Mouse (Mus musculus) heart, embryonic 13.5 days (tissue): ENCODE measurements around the gene Nckap5l. TPM values are rescaled to one million over a fixed set of nuclear protein-coding genes. Genes with fewer than 3 reads are reported as not detected.
"Not testable (repeated sequence)": the region's sequence is repeated elsewhere in the genome, so short reads cannot be mapped to it uniquely, and the experiment has no call there.

Experiments used
- ATAC-seq: fragments of 200-750 bp; cut with Nextera tagmentation; 2 replicates; pipeline ENCODE4 v1.8.0; 2017; ENCODE audit warnings: moderate TSS enrichment; ENCODE audit not compliant: insufficient number of reproducible peaks, low FRiP score, low TSS enrichment; ENCODE audit errors: extremely low read depth
- H3K27ac ChIP-seq: fragments of 300-500 bp; sonication (generic); replicated peaks from 2 replicates; pipeline ENCODE4 v1.5.1; 2015; ENCODE audit warnings: moderate library complexity, mild to moderate bottlenecking, inconsistent platforms
- H3K27me3 ChIP-seq: fragments of 300-500 bp; sonication (generic); replicated peaks from 2 replicates; pipeline ENCODE4 v1.6.1; 2015; ENCODE audit warnings: mild to moderate bottlenecking, inconsistent platforms
- H3K36me3 ChIP-seq: fragments of 300-500 bp; sonication (generic); 2 replicates; pipeline ENCODE4 v1.6.1; 2015; ENCODE audit warnings: mild to moderate bottlenecking, inconsistent platforms
- H3K4me1 ChIP-seq: fragments of 300-500 bp; sonication (generic); 2 replicates; pipeline ENCODE4 v1.6.1; 2015; ENCODE audit warnings: inconsistent platforms
- H3K4me2 ChIP-seq: fragments of 300-500 bp; sonication (generic); 2 replicates; pipeline ENCODE4 v1.6.1; 2015; ENCODE audit warnings: inconsistent platforms, mild to moderate bottlenecking, moderate library complexity
- H3K4me3 ChIP-seq: fragments of 300-500 bp; sonication (generic); 2 replicates; pipeline ENCODE4 v1.5.1; 2015; ENCODE audit warnings: moderate library complexity, mild to moderate bottlenecking, inconsistent platforms
- H3K9ac ChIP-seq: fragments of 300-500 bp; sonication (generic); 2 replicates; pipeline ENCODE4 v1.6.1; 2015; ENCODE audit warnings: inconsistent platforms, mild to moderate bottlenecking, moderate library complexity
- H3K9me3 ChIP-seq: fragments of 300-500 bp; sonication (generic); 2 replicates; pipeline ENCODE4 v1.6.1; 2016; ENCODE audit warnings: inconsistent platforms
- WGBS: fragments of 180-500 bp; shearing (Covaris S2); methylation state at CpG from one replicate; pipeline ENCODE4 v1.1.7; 2015; ENCODE audit warnings: mixed read lengths; 5-methylcytosine and 5-hydroxymethylcytosine counted together
- polyA plus RNA-seq: library from polyadenylated mRNA; unstranded; fragments of >200 nt; fragmentation: Nextera tagmentation; extraction: Ambion mirVana; gene quantifications from 2 replicates; pipeline ENCODE4 v1.2.1, GENCODE M21; 2015

Nckap5l gene
- polyA plus RNA-seq, 1 experiment from 2014 or later, result 7.7 TPM

- peaks cover 16% of the 10 kb centered on the region for H3K4me1 ChIP-seq
- H3K9me3 ChIP-seq, result no peaks in the 10 kb centered on the region
- H3K4me3 ChIP-seq, result no peak overlapping the region
- no peak overlapping the region for H3K9ac ChIP-seq
- no peaks in the 10 kb centered on the region for H3K36me3 ChIP-seq
- H3K27ac ChIP-seq, result no peak overlapping the region
- 68% methylated on average over 13 of the region's 13 CpGs for WGBS
- ATAC-seq, result no peak
- H3K4me2 ChIP-seq, result no peak overlapping the region
- no peaks in the 10 kb centered on the region for H3K27me3 ChIP-seq
Observed at GRCm38 (mm10) chr15:99463194-99463593, 5.6 kb upstream of the Nckap5l start.

- peak; percentile 33; the same call in 1 of the 2 replicates for ATAC-seq
- no peaks in the 10 kb centered on the region for H3K27me3 ChIP-seq
- H3K4me2 ChIP-seq, result peak overlapping the region; percentile 88
- peaks cover 51% of the 10 kb centered on the region for H3K4me1 ChIP-seq
- H3K27ac ChIP-seq, result peak overlapping the region; percentile 91
- WGBS, result under 1% methylated on average over 39 of the region's 43 CpGs
- peaks cover 24% of the 10 kb centered on the region for H3K36me3 ChIP-seq
- peak overlapping the region; percentile 94 for H3K4me3 ChIP-seq
- no peaks in the 10 kb centered on the region for H3K9me3 ChIP-seq
- H3K9ac ChIP-seq, result peak overlapping the region; percentile 85
Observed at GRCm38 (mm10) chr15:99456963-99457605, 464 bp downstream of the Nckap5l start.

- peak overlapping the region; percentile 91 for H3K27ac ChIP-seq
- WGBS, result 19% methylated on average over 7 of the region's 7 CpGs
- H3K36me3 ChIP-seq, result peaks cover 31% of the 10 kb centered on the region
- H3K9me3 ChIP-seq, result no peaks in the 10 kb centered on the region
- H3K27me3 ChIP-seq, result no peaks in the 10 kb centered on the region
- H3K4me3 ChIP-seq, result peak overlapping the region; percentile 94
- H3K4me1 ChIP-seq, result peaks cover 57% of the 10 kb centered on the region
- H3K4me2 ChIP-seq, result peak overlapping the region; percentile 88
- ATAC-seq, result no peak
- peak overlapping the region; percentile 85 for H3K9ac ChIP-seq
Observed at GRCm38 (mm10) chr15:99456338-99456962, 1.1 kb downstream of the Nckap5l start.

- H3K4me2 ChIP-seq, result peak overlapping the region; percentile 88
- H3K4me1 ChIP-seq, result peaks cover 66% of the 10 kb centered on the region
- 74% methylated on average over 3 of the region's 3 CpGs for WGBS
- peak overlapping the region; percentile 94; the same call in 1 of the 2 replicates for H3K4me3 ChIP-seq
- no peak for ATAC-seq
- peaks cover 34% of the 10 kb centered on the region for H3K36me3 ChIP-seq
- H3K9me3 ChIP-seq, result no peaks in the 10 kb centered on the region
- peak overlapping the region; percentile 91; the same call in 1 of the 2 replicates for H3K27ac ChIP-seq
- H3K9ac ChIP-seq, result peak overlapping the region; percentile 85
- no peaks in the 10 kb centered on the region for H3K27me3 ChIP-seq
Observed at GRCm38 (mm10) chr15:99455415-99455814, 2.1 kb downstream of the Nckap5l start.

GRCm38 (mm10) chr15:99454585-99455279 lies 2.8 kb downstream of the Nckap5l start:
- H3K4me1 ChIP-seq, result peaks cover 73% of the 10 kb centered on the region
- H3K9me3 ChIP-seq, result no peaks in the 10 kb centered on the region
- peak overlapping the region; percentile 88 for H3K4me2 ChIP-seq
- peak overlapping the region; percentile 85 for H3K9ac ChIP-seq
- no peak overlapping the region for H3K27ac ChIP-seq
- WGBS, result 72% methylated on average over 7 of the region's 7 CpGs
- H3K4me3 ChIP-seq, result no peak overlapping the region
- no peaks in the 10 kb centered on the region for H3K27me3 ChIP-seq
- peaks cover 34% of the 10 kb centered on the region for H3K36me3 ChIP-seq
- ATAC-seq, result no peak

GRCm38 (mm10) chr15:99453153-99453900 lies 4.2 kb downstream of the Nckap5l start:
- no peak for ATAC-seq
- WGBS, result 67% methylated on average over 11 of the region's 11 CpGs
- Histone ChIP-seq H3K9ac (no peak overlapping the region), H3K27me3 (no peaks in the 10 kb centered on the region), H3K4me2 (no peak overlapping the region), H3K27ac (no peak overlapping the region), H3K4me3 (no peak overlapping the region), H3K36me3 (peaks cover 34% of the 10 kb centered on the region), H3K9me3 (no peaks in the 10 kb centered on the region), H3K4me1 (peaks cover 82% of the 10 kb centered on the region)

GRCm38 (mm10) chr15:99449751-99450280 lies 7.7 kb downstream of the Nckap5l start:
- Histone ChIP-seq H3K9me3 (no peaks in the 10 kb centered on the region), H3K4me2 (peak overlapping the region; percentile 47), H3K27ac (peak overlapping the region; percentile 86), H3K9ac (peak overlapping the region; percentile 38; the same call in 1 of the 2 replicates), H3K4me3 (peak overlapping the region; percentile 16; the same call in 1 of the 2 replicates), H3K4me1 (peaks cover 64% of the 10 kb centered on the region), H3K27me3 (no peaks in the 10 kb centered on the region), H3K36me3 (peaks cover 39% of the 10 kb centered on the region)
- WGBS, result 26% methylated on average over 8 of the region's 8 CpGs
- ATAC-seq, result no peak

GRCm38 (mm10) chr15:99449131-99449750 lies 8.3 kb downstream of the Nckap5l start:
- peak overlapping the region; percentile 38 for H3K9ac ChIP-seq
- no peaks in the 10 kb centered on the region for H3K27me3 ChIP-seq
- peaks cover 43% of the 10 kb centered on the region for H3K36me3 ChIP-seq
- peak overlapping the region; percentile 16; the same call in 1 of the 2 replicates for H3K4me3 ChIP-seq
- peak; percentile 72; the same call in 1 of the 2 replicates for ATAC-seq
- no peaks in the 10 kb centered on the region for H3K9me3 ChIP-seq
- H3K4me1 ChIP-seq, result peaks cover 62% of the 10 kb centered on the region
- peak overlapping the region; percentile 47 for H3K4me2 ChIP-seq
- 21% methylated on average over 9 of the region's 9 CpGs for WGBS
- H3K27ac ChIP-seq, result peak overlapping the region; percentile 86

GRCm38 (mm10) chr15:99446136-99446535 lies 11.4 kb downstream of the Nckap5l start:
- not testable (repeated sequence) for H3K9me3 ChIP-seq, H3K9ac ChIP-seq, ATAC-seq, H3K27me3 ChIP-seq, H3K4me2 ChIP-seq, H3K4me3 ChIP-seq, H3K27ac ChIP-seq
- peaks cover 23% of the 10 kb centered on the region for H3K36me3 ChIP-seq
- 88% methylated on average over 10 of the region's 10 CpGs for WGBS
- peaks cover 46% of the 10 kb centered on the region for H3K4me1 ChIP-seq

- no peak overlapping the region for H3K4me2 ChIP-seq
- no peak overlapping the region for H3K27ac ChIP-seq
- ATAC-seq, result no peak
- H3K4me1 ChIP-seq, result peaks cover 47% of the 10 kb centered on the region
- H3K9ac ChIP-seq, result no peak overlapping the region
- H3K4me3 ChIP-seq, result no peak overlapping the region
- H3K27me3 ChIP-seq, result no peaks in the 10 kb centered on the region
- 70% methylated on average over 6 of the region's 6 CpGs for WGBS
- peaks cover 23% of the 10 kb centered on the region for H3K36me3 ChIP-seq
- H3K9me3 ChIP-seq, result no peaks in the 10 kb centered on the region
Observed at GRCm38 (mm10) chr15:99445567-99445966, 12.0 kb downstream of the Nckap5l start.
